Mouse (Mus musculus) T-cell, adult 2 months (primary cell): ENCODE measurements around the gene 2310033P09Rik.

Experiments used
- DNase-seq: peaks from one replicate; pipeline ENCODE4 v3.0.0; 2022; ENCODE audit warnings: low spot score

Gene 2310033P09Rik

GRCm38 (mm10) chr11:59208153-59208831 is at the start of gene 2310033P09Rik:
2310033P09Rik (plus strand) TSS chr11:59208321.
- DNase-seq, result peak; percentile 92

GRCm38 (mm10) chr11:59159099-59159498 is 49.0 kb upstream of the 2310033P09Rik start:
- DNase-seq, result no peak

GRCm38 (mm10) chr11:59159558-59159957 is 48.6 kb upstream of the 2310033P09Rik start:
- no peak for DNase-seq

DNA sequence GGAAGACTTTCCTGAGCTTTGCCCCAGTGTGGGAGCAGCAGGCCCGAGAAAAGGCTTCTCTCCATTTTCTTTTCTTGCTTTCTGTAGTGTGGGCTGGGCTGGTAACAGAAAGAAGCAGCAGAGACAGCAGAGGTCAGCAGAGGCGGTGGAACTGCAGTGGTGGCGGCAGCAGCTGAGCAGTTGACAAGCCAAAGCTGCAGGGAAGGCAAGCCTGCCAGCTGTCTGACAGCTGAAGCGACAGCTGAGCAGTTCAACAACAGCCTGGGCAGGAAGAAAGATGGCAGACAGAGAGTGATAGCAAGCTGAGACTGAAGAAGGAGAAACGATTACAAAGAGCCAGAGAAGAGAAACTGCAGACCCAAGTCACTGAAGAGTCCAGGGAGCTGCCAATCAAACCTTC is 46.7 kb upstream of the 2310033P09Rik start:
- no peak for DNase-seq

DNA sequence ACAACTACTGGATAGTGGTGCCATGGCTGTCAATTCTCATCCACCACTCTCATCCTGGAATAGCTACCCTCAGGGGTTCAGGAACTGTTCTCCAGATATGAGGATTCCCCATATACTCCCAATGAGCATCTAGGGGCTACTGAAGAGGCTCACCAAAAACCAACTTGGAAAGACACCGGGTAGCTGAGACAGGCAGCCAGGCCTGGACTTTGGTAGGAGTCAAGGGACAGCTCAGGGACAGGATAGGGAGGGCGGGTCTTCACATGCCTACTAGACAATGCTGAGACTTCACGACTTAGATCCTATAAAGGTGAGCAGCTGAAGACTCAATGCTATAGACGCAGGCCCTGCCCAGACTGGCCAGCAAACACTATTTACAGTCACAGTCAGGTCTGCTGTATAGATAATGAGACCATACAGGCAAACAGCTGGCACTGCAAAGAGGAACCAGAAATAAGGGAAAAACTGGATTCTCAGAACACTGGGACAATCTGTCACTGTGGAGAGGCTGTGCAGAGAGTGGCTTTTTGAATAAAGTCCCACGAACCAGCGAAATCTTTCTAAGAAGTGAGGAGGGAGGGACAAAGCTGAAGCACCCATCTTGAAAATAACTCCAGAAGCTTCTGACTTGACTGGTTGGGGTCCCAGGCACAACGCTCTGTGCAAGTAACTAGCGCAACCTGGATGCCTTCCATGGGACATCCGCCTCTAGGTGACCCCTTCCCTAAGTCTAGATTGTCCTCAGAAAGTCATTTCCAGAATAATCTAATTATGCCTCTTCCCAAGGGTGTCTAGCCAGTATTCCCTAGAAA is 45.5 kb upstream of the 2310033P09Rik start:
- no peak for DNase-seq

GRCm38 (mm10) chr11:59163255-59164236 is 44.6 kb upstream of the 2310033P09Rik start, which contains the start of gene Iba57:
Iba57 (minus strand) TSS chr11:59163739.
- DNase-seq, result peak; percentile 98

DNA sequence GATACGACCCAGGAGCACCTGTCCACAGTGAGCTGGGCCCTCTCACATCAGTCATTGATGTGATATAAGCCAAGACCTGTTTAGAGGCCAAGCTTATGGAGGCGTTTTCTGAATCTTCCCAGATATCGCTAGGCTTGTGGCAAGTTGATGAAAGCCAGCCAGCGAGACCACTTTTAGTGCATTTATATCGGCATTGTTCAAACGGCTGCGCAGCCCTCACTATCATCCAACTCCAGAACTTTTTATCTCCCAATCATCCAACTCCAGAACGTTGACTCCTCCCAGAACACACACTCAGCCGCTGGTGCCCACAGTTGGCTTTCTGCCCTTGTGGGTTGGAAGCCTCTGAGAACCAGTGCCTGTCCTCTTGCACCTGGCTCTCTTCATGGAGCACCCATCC is 43.7 kb upstream of the 2310033P09Rik start:
- DNase-seq, result no peak

- no peak for DNase-seq
These were observed 42.4 kb upstream of the 2310033P09Rik start for GRCm38 (mm10) chr11:59165616-59166241.

DNA sequence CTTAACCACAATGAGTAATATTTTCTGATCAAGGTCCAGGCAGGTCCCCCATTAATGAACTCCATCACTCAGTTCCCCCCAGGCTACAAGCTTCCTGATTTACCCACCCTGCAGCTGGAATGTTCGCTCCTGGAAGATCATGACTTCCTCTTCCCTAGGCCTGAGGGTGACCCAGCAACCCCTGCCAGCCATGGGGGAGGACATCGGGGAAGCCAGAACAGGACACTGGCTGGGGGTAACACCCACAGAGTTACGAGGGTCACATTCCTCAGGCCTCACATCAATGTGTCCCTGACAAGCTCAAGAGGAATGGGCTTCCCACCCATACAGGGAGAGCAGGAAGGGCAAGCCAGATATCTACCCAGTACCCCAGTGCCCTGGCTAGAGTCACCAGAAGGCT is 38.3 kb upstream of the 2310033P09Rik start:
- DNase-seq, result no peak

GRCm38 (mm10) chr11:59170549-59170948 is 37.6 kb upstream of the 2310033P09Rik start:
- no peak for DNase-seq

GRCm38 (mm10) chr11:59174189-59174838 is 33.8 kb upstream of the 2310033P09Rik start:
- DNase-seq, result no peak

GRCm38 (mm10) chr11:59176475-59176874 is 31.6 kb upstream of the 2310033P09Rik start:
- DNase-seq, result no peak

GRCm38 (mm10) chr11:59176921-59177320 is 31.2 kb upstream of the 2310033P09Rik start:
- DNase-seq, result no peak

DNA sequence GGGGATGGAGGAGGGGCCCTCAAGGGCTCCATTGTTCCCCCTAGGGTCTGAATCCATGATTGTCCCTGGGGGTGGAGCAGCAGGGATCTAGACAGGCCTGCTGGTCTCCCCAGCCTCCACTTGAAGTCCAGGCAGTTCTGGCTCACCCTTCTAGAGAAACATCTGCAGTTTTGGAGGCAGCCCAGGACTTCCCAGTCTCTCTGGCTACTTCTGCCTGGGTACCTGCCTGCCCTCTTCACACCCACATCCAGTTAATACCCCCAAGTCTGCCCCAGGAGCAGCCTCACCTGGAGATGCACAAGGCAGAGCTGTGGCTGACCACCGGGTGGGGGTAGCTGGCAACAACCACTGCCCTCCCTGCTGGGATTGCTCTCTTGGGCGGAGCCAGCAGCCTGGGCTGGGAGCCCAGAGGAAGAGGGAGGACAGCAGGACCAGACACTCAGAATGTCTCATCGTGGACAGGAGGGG is 25.2 kb upstream of the 2310033P09Rik start, which contains the start of gene Gjc2:
Gene Gjc2 (minus strand): TSS at position 350 of the 468 bp plus-strand sequence.
- no peak for DNase-seq

DNA sequence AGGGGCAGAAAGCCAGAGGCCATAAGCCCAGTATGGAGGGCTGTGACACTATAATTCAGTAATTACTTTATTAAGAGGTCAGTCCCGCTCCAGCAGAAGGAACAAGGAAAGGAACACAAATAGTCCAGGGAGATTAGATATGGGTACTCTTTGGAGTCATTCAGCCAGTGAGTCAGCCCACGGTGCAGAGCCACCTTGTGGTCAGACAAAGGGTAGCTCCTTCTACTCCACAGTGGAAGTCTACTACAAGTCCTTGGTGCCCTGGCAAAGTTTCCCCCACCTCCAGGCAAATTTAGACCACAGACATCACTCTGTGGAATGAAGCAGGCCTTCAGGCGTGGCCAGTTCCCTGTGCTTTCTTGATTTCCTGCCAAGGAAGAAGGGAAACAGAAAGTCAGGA is 24.3 kb upstream of the 2310033P09Rik start:
- no peak for DNase-seq

GRCm38 (mm10) chr11:59185490-59185889 is 22.6 kb upstream of the 2310033P09Rik start:
- DNase-seq, result no peak

DNA sequence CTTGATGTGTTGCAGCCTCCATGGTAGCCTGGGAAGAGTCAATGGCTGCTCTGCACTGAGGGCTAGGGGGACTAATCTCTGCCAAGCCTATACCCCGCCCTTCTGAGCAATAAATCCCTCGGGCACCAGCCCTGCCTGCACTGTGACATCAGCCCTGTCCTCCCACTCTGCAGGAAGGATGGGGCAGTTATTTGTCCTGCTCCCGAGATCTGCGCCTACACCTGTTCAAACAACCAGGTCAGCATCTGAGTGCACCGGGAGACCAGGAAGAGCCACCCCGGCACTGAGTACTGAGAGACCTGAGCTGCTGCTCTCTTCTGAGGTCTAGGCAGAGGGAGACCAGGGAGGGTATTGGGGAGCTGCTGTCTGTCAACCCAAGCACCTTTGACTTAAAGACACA is 20.4 kb upstream of the 2310033P09Rik start:
- DNase-seq, result no peak

DNA sequence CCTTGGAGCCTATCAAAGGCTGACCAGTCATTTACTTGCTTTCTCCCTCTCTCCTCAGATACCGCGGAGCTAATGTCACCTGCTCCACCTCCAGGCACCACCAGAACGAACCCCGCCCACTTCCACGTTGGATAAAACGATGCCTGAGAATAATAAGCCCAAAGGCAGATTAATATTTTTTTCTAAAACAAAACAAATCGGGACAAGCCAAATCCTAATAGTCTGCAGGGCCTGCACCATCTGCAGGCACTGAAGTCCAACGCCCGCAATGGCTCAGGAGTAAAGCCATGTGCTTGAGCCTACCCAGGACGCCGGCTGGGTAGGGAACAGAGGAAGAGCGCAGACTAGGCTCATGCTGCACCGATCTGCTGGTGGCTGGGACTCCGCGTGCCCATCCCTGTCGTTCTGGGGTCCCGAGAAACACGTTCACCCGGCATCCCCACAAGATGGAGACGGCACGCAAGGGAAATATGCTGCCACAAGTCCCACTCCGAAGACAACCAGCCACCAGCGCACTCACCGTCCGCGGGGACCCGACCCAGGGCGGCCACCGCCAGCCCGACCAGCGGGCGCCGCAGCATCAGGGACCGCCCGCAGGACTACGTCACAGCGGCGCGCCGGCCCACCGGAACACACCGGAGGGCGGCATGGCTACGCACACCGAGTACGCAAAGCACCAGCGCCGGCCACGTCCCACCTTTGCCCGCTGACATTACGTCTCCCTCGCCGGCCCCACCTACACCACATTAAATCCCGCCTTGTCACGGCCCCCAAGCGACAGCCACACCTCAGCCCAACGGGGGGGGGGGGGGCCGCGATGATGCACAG is 16.7 kb upstream of the 2310033P09Rik start:
- DNase-seq, result peak; percentile 93

DNA sequence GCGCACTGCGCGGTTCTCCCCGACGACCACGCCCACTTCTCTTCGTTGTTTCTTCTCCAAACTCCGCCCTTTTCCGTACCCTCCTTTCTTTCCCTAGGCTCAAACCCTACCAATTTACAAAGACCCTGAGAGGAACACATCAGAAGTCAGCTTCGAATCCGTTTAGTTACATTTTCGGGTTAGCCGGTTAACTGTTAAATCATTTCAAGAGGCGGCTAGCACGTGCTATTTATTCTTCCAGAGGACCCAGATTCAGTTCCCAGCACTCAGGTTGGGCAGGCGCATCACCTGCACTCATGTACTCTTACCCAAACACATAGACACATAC is 16.1 kb upstream of the 2310033P09Rik start, which contains the start of gene Guk1:
Gene Guk1 (minus strand): TSS at position 154 of the 328 bp plus-strand sequence.
- no peak for DNase-seq

DNA sequence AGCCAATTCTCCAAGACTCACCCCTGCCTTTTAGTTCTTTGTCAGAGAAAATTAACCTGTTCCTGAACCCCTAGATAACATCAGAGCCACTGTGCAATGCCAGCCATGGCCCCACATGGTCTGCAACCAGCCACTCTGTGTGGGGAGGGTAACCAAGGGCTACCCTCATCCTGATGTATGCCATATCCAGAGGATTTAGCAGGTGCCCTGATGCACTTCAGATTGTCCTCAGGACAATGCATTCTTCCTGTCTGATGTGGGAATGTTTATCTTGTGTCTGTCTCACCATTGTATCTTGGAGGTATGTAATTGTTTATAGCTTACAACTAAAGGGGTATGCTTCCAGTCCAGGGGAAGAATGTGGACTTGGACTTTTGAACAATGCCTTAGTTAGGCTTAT is 11.9 kb upstream of the 2310033P09Rik start:
- DNase-seq, result no peak
